Mouse (Mus musculus): ENCODE results near the gene Ndrg3.
A peak's percentile ranks its signal among the peaks of the same experiment; 100 is the strongest.
"Not testable (repeated sequence)": the region's sequence is repeated elsewhere in the genome, so short reads cannot be mapped to it uniquely, and the experiment has no call there.

Ndrg3 gene

DNA sequence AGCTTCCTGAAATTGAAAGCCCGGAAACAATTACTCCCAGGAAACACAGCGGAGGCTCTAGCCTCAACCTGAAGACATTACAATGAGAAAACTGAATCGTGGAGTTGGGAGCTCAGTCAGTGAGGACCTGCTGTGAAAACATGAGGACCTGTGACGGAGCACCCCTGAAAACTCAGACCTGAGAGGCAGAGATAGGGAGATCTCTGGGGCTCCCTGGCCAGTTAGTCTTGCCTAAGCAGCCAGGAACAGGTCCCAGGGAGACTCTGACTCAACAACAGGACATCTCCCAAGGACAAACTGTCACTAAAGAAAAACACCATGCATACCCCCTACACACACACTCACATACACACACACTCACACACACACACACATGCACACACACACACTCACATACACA is 93.5 kb downstream of the Ndrg3 start:
- no peak for DNase-seq

DNA sequence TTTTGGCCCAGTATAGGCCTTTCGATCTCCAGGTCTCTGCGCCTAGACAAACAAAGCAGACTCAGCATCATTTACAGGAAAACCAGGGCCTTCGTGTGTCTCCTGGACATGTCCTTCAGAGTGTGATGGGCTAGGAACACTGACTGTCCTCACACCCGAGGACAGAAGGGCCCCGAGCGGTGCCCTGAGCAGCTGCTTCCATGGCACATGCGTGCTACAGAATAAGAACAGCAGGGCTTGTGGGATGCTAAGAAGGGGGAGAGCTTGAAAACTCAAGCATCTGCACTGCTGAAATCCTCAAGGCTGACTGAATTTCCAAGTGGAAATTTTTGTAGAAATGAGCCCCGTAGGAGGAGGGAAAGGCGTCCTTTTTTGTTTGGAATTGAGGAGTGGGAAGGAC is 94.8 kb downstream of the Ndrg3 start:
- DNase-seq = peak; percentile 67

DNA sequence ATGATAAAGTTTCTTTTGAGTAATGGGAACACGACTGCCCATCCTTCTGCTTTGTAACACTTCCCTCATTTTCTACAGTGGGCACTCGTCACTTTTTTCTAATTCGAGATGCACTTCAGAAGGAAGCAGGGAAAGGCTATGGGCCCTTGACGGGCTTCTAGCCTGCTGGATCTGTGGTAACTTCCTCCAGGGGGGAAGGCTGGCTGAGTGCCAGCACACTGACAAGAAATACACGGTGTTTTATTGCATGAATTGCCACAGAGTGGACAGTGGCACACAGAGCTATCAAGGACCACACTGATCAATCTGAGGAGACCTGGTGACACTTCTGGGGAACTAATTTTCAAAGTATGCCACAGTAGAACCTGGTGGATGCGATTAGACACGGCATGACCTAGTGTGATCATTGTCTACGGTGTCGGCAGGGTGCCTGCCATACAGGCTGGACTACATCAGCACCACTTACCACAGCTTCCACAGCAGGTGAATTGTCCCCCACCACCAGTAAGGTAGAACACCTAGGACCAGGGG is 95.4 kb downstream of the Ndrg3 start:
- no peak for DNase-seq

DNA sequence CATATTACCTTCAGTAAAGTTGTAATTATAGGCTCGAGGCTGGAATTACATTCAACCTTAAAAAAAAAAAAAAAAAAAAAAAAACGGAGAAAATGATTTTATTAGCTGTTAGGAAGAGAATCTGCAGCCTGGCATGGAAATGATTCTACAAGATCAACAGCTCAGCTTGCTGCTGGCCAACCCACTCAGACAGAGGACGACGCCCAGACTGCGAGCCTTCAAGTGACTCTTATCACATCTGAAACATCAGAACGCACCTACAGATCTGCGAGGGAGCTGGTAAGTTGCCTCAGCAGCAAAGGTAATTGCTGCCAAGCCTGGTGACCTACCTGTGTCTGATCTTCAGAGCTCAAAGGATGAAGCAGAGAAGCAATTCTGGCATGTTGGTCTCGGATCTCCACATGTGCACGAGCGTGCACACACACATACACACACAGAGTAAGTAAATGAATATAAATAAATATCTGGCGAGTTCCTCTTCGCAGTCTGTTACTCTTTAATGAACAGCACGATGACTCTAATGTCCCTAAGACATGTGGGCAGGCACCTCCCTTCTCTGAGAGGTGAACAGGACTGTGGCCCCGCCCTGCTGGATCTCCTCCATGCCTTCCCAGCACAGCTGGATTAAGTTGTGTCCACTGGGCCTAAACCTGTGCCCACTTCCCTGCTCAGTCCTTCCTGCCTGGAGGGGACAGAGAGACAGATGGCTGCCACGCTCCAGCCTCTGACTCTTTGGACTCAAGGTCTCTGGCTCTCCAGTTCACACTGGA is 97.2 kb downstream of the Ndrg3 start:
- DNase-seq = no peak

DNA sequence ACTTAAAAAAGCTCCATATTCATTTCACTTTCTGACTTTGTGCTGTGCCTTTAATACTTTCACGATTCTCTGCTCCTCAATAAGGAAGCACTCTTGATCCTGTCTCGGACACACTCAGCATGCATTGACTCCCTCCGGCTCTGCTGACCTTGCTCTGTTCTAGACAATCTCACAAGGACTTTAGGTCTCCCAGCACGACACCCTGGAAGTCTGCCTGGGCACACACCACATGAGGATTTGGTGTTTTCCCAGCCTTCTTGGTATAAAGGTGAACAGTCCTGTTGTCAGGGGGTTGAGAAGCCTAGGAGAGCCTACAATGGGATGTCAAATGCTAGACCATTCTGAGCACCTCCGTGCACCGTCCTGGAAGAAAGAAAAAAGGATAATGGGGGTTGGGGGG is 99.0 kb downstream of the Ndrg3 start:
- no peak for DNase-seq

DNA sequence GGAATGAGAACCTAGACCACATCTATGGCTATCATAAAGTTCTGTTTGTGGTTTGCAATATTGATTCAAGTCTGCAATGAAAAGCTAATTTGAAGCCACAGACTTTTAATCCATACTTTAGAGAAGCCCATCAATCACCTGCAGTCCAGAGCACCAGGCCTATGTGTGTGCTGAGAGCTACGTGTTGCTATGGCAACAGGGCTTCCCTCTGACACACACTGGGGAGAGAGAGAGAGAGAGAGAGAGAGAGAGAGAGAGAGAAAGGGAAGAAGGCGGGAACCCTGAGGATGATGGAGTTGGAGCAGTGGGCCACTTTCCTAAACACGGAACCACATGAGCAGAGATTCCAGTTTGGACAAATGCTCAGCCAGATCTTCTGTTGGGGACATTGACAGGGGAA is 99.6 kb downstream of the Ndrg3 start:
- DNase-seq = no peak

DNA sequence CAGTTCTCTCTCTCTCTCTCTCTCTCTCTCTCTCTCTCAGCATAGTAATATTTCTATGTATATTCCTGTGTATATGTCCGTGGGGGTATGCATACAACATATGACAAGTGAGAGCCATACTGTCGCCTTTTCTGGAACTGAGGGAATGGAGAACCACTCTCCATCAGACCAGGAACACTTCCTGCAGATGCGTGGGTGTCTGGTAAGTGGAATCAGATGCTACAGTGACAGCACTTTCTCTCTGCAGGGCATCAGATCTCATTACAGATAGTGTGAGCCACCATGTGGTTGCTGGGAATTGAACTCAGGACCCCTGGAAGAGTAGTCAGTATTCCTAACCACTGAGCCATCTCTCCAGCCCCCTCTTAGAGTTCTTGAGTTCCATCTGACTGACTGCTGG is 103.4 kb downstream of the Ndrg3 start:
- no peak for DNase-seq

DNA sequence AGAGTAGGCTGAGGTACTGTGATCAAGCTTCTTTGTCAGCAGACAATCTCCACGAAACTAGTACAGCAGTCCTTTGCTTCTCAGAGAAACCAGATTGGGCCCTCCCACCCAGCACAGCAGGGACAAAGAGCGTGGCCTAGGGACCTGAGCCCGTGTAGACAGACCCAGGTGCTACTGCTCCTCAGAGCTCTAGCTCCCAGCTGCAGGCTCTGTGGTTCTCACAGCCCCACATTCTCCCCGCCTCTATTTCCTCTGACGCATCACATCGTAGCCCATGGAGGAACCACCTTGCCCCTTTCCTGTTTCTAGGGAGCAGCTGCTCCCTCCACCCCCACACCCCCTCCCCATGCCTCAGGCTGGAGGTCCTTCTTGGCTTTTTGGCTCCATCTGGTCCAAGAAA is 104.8 kb downstream of the Ndrg3 start, which contains the start of gene Sla2:
TSS of gene Sla2 (minus strand) at position 176 of the 400 bp plus-strand sequence.
- DNase-seq = no peak

DNA sequence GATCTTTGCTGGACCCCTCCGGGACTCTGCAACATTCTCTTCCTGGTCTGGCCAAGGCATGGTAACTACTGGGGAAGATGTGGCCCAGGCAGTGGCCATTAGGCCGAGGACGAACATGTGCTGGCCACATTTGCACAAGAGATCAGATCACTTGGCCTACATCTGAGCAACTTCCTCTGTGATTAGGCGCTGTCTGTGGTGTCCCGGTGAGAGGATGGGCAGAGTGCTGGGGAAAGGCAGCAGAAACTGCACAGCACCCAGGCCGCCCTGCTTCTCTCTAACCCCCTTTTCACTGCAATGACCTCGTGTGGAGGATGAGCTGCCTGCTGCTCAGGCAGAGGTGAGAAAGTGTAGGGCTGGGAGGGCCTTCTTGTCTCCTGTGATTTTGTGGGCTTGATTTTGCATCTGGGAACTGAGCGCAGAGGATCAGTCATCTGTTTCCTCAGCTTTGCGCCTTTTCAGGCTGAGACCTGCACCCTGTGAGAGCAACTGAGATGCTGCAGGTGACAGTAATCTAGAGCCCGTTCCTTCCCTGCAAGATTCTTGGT is 105.7 kb downstream of the Ndrg3 start:
- DNase-seq = no peak

DNA sequence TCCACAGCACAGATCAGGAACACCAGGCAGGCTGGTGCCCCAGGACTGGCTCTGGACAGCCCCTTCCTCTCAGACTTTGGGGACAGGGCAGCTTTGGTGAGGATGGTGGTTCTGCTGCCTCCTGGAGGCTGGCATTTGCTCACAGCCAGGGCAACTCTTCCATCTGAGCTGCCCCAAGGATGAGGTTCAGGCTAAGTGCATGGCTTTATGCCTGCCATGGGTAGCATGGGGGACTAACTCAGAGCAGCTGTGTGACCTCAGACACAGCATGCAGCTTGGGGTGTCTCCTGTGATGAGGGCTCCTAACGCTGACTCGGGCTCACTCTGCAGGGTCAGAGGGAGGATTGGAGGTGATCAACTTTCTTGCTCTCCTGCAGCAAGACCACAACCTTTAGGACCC is 106.2 kb downstream of the Ndrg3 start:
- not testable (repeated sequence) for DNase-seq

DNA sequence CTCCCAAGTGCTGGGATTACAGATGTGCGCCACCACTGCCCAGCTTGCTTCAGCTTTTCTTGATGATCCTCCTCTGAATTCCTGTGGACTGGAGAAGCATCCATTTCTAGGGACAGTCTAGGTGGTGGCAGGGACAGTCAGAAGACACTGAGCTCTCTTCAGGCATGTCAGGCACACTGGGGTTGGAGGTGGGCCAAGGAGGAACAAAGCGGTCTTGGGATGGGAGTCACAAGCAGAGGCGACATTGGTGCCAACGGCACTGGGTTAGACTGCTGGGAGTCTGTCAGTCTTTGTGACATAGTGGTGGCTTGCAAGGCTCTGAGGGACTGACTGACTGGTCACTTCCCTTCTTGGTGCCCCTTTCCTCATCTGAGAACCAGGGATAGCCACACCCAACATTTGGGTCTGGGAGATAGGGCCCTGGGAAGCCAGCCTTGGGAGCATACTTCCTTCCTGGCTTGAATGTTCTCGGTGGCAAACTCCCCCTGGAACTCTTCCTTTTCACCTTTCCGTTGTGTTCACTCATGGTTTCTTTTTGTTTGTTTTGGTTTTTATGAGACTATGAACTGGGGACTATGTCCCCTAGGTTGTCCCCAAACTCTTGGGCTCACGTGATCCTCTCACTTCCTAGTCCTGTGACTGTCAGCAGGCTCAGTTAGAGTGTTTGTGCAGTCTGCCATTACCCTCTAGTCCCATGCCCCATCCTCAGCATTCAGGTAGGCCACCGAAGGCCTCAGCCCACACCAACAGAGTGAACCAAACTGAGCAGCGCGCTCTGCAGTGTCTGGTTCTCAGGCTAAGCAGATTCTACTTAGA is 107.3 kb downstream of the Ndrg3 start:
- no peak for DNase-seq

DNA sequence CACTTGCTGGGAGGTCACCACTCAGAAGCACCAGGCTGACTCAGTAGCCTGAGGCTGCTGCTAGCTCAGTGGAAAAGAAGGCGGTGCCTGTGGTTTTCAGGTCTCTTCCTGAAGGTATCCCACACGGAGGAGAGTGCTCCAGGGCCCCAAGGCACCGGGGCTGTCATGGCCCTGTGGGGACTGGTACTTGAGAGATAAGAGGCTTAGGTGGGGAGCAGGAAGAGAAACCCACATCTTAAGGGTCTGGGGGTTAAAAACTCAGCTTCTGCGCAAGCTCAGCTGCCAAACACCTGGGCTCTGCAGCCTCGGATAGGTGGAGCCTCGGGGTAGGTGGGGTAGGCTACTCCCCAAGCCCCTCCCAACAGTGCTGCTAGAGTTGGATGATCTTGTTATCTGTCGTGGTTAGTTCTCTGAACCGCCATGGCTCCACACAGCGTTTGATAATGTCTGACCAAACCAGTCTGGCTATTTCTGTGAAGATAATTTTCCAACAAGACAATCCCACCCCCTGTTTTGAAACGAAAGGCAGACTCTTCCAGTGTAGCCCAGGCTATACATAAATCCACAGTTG is 109.3 kb downstream of the Ndrg3 start:
- no peak for DNase-seq

DNA sequence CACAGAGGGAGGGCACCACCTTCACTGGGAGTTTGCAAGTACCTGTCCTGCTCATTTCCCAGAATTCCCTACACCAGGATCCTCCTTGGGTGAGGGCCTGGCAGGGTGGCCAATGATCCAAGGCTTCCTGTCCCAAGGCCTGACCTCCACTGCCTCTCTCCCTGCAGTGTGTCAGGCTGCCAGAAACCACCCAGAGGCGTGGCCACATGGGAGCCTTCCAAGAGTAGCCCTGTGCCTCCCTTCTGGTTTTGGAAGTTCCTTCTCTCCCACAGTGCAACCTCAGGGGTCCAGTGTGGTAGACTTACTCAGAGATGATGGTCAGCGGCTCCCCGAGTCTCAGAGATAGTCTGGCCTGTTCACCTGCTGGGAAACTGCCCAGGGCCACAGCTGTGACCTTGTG is 112.3 kb downstream of the Ndrg3 start:
- DNase-seq = no peak

DNA sequence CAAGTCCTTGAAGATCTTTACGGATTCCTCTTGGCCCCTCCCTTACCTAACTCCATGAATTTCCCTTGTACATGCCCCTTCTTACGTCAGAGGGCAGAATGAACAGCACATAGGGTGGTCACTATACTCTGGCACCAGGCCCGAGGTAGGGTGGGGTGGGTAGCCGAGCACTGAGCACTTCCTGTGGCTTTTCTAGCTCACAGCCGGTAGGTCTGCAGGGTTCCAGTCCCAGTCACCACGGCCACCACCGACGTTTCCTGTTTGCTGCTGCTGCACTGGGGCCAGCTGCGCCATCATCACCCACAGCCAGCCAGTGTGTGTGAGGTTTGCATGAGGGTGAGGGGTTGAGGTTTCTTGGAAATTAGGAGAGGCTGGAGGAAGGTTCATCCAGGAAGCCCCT is 114.1 kb downstream of the Ndrg3 start:
- DNase-seq = no peak
